Mouse (Mus musculus): ENCODE data around the gene Tmem63b. TPM values are rescaled to one million over a fixed set of nuclear protein-coding genes. Genes with fewer than 3 reads are reported as not detected.

Tmem63b gene
- polyA plus RNA-seq, 1 experiment from 2014 or later = 22.6 TPM

DNA sequence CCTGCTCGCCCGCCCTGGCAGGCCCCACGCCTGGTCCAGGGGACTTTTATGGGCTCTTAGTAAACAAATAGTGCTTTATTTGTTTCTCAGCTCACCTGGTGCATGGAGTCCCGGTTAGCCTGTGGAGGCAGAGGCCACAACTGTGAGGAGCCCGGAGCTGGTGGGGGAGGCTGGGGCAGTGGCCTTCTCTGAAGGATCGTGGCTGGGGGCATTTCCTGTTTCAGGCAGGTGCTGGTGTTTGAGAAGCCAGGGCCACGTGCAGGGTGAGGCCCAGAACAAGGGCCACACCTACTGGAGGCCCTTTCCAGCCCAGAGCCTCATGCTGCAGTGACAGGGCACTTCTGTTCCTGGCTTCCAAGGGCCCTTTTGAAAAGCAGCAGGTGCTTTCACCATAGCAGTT, 39.5 kb upstream of the Tmem63b start:
- H3K4me2 ChIP-seq (replicated peaks; ENCODE audit: low read depth) = peak overlapping the region; percentile 54
- ATAC-seq = peak; percentile 90
- no peaks in the 10 kb centered on the region for H3K27me3 ChIP-seq (replicated peaks; ENCODE audit: control insufficient read depth, insufficient read depth, low read length)
- peaks cover 2% of the 10 kb centered on the region for H3K4me1 ChIP-seq (replicated peaks; ENCODE audit: control insufficient read depth, insufficient read depth, low read length)
- H3K9me3 ChIP-seq (ENCODE audit: control insufficient read depth) = no peaks in the 10 kb centered on the region
- H3K9ac ChIP-seq (ENCODE audit: low read depth, low read length) = peak overlapping the region; percentile 17; the same call in 1 of the 2 replicates
- TF ChIP-seq CTCF (IDR thresholded peaks at IDR 0.05; ENCODE audit: low read depth) = no peak
- no peaks in the 10 kb centered on the region for H3K36me3 ChIP-seq (ENCODE audit: control insufficient read depth, insufficient read depth)
- H3K4me3 ChIP-seq (ENCODE audit: low read depth, low read length) = 0 out of 2 replicates have a peak overlapping the region, but pooled peaks have one; percentile 5
- peak overlapping the region; percentile 60 for H3K27ac ChIP-seq (ENCODE audit: low read depth, low read length)
- 17% methylated on average over 7 of the region's 7 CpGs for WGBS

DNA sequence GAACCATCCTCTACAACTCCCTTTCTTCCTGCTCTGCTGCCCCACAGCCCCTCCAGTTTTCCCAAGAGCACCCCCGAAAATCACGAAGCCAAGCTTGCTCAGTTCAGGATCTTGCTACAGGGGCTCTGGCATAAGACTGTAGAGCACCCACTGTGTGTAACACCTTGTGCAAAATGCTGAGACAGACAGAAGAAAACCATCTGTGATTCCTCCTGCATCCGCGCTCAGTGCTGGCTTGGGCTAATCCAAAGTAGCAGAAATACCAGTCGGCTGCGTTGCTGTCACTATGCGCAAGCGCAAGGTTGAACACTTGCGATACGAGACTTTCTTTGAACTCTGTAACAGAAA, 37.8 kb upstream of the Tmem63b start:
- H3K9ac ChIP-seq (ENCODE audit: low read depth, low read length) = no peak overlapping the region
- H3K4me3 ChIP-seq (ENCODE audit: low read depth, low read length) = no peak overlapping the region
- no peaks in the 10 kb centered on the region for H3K36me3 ChIP-seq (ENCODE audit: control insufficient read depth, insufficient read depth)
- no peak for TF ChIP-seq CTCF (IDR thresholded peaks at IDR 0.05; ENCODE audit: low read depth)
- peaks cover 2% of the 10 kb centered on the region for H3K4me1 ChIP-seq (replicated peaks; ENCODE audit: control insufficient read depth, insufficient read depth, low read length)
- H3K27ac ChIP-seq (ENCODE audit: low read depth, low read length) = no peak overlapping the region
- no peaks in the 10 kb centered on the region for H3K27me3 ChIP-seq (replicated peaks; ENCODE audit: control insufficient read depth, insufficient read depth, low read length)
- WGBS = 90% methylated on average over 10 of the region's 10 CpGs
- H3K4me2 ChIP-seq (replicated peaks; ENCODE audit: low read depth) = no peak overlapping the region
- no peak for ATAC-seq
- no peaks in the 10 kb centered on the region for H3K9me3 ChIP-seq (ENCODE audit: control insufficient read depth)

GRCm38 (mm10) chr17:45723732-45724573, 37.2 kb upstream of the Tmem63b start:
- peak; percentile 99 for TF ChIP-seq CTCF (IDR thresholded peaks at IDR 0.05; ENCODE audit: low read depth)
- H3K4me2 ChIP-seq (replicated peaks; ENCODE audit: low read depth) = peak overlapping the region; percentile 77
- WGBS = 4% methylated on average over 25 of the region's 25 CpGs
- peaks cover 2% of the 10 kb centered on the region for H3K4me1 ChIP-seq (replicated peaks; ENCODE audit: control insufficient read depth, insufficient read depth, low read length)
- no peak overlapping the region for H3K27ac ChIP-seq (ENCODE audit: low read depth, low read length)
- peak overlapping the region; percentile 41 for H3K9ac ChIP-seq (ENCODE audit: low read depth, low read length)
- H3K9me3 ChIP-seq (ENCODE audit: control insufficient read depth) = no peaks in the 10 kb centered on the region
- no peaks in the 10 kb centered on the region for H3K36me3 ChIP-seq (ENCODE audit: control insufficient read depth, insufficient read depth)
- peak overlapping the region; percentile 40 for H3K4me3 ChIP-seq (ENCODE audit: low read depth, low read length)
- ATAC-seq = no peak
- H3K27me3 ChIP-seq (replicated peaks; ENCODE audit: control insufficient read depth, insufficient read depth, low read length) = no peaks in the 10 kb centered on the region

DNA sequence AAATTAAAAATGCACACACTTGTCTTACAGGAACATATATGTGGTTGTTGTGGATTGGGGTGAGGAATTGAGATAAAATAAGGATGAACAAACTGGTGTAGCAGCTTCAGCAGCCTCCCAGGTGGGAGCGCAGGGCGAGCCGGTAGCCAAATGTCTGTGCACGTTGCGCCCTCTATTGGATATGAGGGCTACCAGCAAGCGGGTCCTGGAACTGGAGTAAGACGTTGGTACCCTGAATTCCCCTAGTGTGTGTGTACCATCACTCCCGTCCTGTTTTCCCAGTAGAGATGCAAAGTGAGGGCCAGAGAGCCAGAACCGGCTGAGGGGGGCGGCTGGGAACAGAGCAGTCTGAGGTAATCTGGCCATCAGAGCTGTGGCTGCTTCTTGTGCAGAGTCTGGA, 31.6 kb upstream of the Tmem63b start:
- Histone ChIP-seq H3K9ac (ENCODE audit: low read depth, low read length) (no peak overlapping the region), H3K27me3 (replicated peaks; ENCODE audit: control insufficient read depth, insufficient read depth, low read length) (no peaks in the 10 kb centered on the region), H3K27ac (ENCODE audit: low read depth, low read length) (no peak overlapping the region), H3K9me3 (ENCODE audit: control insufficient read depth) (no peaks in the 10 kb centered on the region), H3K4me3 (ENCODE audit: low read depth, low read length) (no peak overlapping the region), H3K4me1 (replicated peaks; ENCODE audit: control insufficient read depth, insufficient read depth, low read length) (no peaks in the 10 kb centered on the region), H3K36me3 (ENCODE audit: control insufficient read depth, insufficient read depth) (no peaks in the 10 kb centered on the region), H3K4me2 (replicated peaks; ENCODE audit: low read depth) (no peak overlapping the region)
- peak; percentile 49; the same call in 1 of the 2 replicates for ATAC-seq
- 8% methylated on average over 10 of the region's 10 CpGs for WGBS
- peak; percentile 90 for TF ChIP-seq CTCF (IDR thresholded peaks at IDR 0.05; ENCODE audit: low read depth)

GRCm38 (mm10) chr17:45711525-45711924, 24.8 kb upstream of the Tmem63b start:
- ATAC-seq = no peak
- TF ChIP-seq CTCF (IDR thresholded peaks at IDR 0.05; ENCODE audit: low read depth) = no peak
- Histone ChIP-seq H3K4me1 (replicated peaks; ENCODE audit: control insufficient read depth, insufficient read depth, low read length) (no peaks in the 10 kb centered on the region), H3K36me3 (ENCODE audit: control insufficient read depth, insufficient read depth) (no peaks in the 10 kb centered on the region), H3K27ac (ENCODE audit: low read depth, low read length) (no peak overlapping the region), H3K4me2 (replicated peaks; ENCODE audit: low read depth) (no peak overlapping the region), H3K4me3 (ENCODE audit: low read depth, low read length) (no peak overlapping the region), H3K9me3 (ENCODE audit: control insufficient read depth) (no peaks in the 10 kb centered on the region), H3K27me3 (replicated peaks; ENCODE audit: control insufficient read depth, insufficient read depth, low read length) (no peaks in the 10 kb centered on the region), H3K9ac (ENCODE audit: low read depth, low read length) (no peak overlapping the region)
- 36% methylated on average over 3 of the region's 3 CpGs for WGBS

- no peak for ATAC-seq
- no peaks in the 10 kb centered on the region for H3K36me3 ChIP-seq (ENCODE audit: control insufficient read depth, insufficient read depth)
- TF ChIP-seq CTCF (IDR thresholded peaks at IDR 0.05; ENCODE audit: low read depth) = no peak
- H3K4me2 ChIP-seq (replicated peaks; ENCODE audit: low read depth) = no peak overlapping the region
- H3K27me3 ChIP-seq (replicated peaks; ENCODE audit: control insufficient read depth, insufficient read depth, low read length) = no peaks in the 10 kb centered on the region
- H3K4me1 ChIP-seq (replicated peaks; ENCODE audit: control insufficient read depth, insufficient read depth, low read length) = no peaks in the 10 kb centered on the region
- WGBS = 73% methylated on average over 8 of the region's 8 CpGs
- no peaks in the 10 kb centered on the region for H3K9me3 ChIP-seq (ENCODE audit: control insufficient read depth)
- no peak overlapping the region for H3K27ac ChIP-seq (ENCODE audit: low read depth, low read length)
- H3K4me3 ChIP-seq (ENCODE audit: low read depth, low read length) = no peak overlapping the region
- H3K9ac ChIP-seq (ENCODE audit: low read depth, low read length) = no peak overlapping the region
These were observed 23.7 kb upstream of the Tmem63b start for GRCm38 (mm10) chr17:45710407-45710806.

All from intestine, postnatal 0 days (tissue).